Mouse (Mus musculus) gastrocnemius, postnatal 14 days (tissue): ENCODE measurements around the gene Zmym6. TPM values are rescaled to one million over a fixed set of nuclear protein-coding genes. Genes with fewer than 3 reads are reported as not detected.
A peak's percentile ranks its signal among the peaks of the same experiment; 100 is the strongest.

ENCODE experiments used
- DNase-seq: peaks from one replicate; pipeline ENCODE4 v3.0.0; 2021; ENCODE audit warnings: mixed read lengths
- intact Hi-C: fragments of 180-260 bp; cut with DNase I; formaldehyde crosslinking; loops from one replicate; pipeline ENCODE4 v1.15.1; 2025; ENCODE audit warnings: low total_unique reads
- total RNA-seq, 2 experiments: library from RNA; stranded (reverse); gene quantifications; 2 replicates each; pipeline ENCODE4 v1.2.3; 2021

Gene Zmym6
- total RNA-seq, 2 experiments from 2014 or later = 3.5 to 3.9 TPM

- intact Hi-C loops = no loop called here
Observed at GRCm38 (mm10) chr4:127172119-127172518, 94.9 kb downstream of the Zmym6 start.

GRCm38 (mm10) chr4:127172614-127173013 is 95.4 kb downstream of the Zmym6 start:
- no peak for DNase-seq
- intact Hi-C loops = no loop called here

More at GRCm38 (mm10) chr4:127172119-127172518, 94.9 kb downstream of the Zmym6 start:
- no peak for DNase-seq

GRCm38 (mm10) chr4:127173461-127173860 is 96.3 kb downstream of the Zmym6 start:
- intact Hi-C loops = no loop called here
- peak; percentile 64 for DNase-seq

Other genes starting within 250 kb of the Zmym6 start
- 10 to 100 TPM; 15.5 to 18.7 TPM for gene Zmym4, start 109.2 kb upstream of the Zmym6 start, total RNA-seq
- gene Sfpq, start 56.1 kb upstream of the Zmym6 start, total RNA-seq = 10 to 100 TPM; 66.4 to 70.0 TPM
- 1 to 10 TPM; 3.4 to 4.5 TPM for gene Zmym1, start 16.2 kb upstream of the Zmym6 start, total RNA-seq
- 1 to 10 TPM in 1 of 2 experiments, under 1 TPM in 1; 0.94 to 1.1 TPM for gene Tmem35b, start 46.3 kb downstream of the Zmym6 start, total RNA-seq
- under 1 TPM; 0.18 to 0.27 TPM for gene Dlgap3, start 91.8 kb downstream of the Zmym6 start, total RNA-seq
- 10 to 100 TPM; 28.9 to 29.1 TPM for gene Smim12, start 166.4 kb downstream of the Zmym6 start, total RNA-seq
- 10 to 100 TPM; 13.2 to 14.8 TPM for gene Gja4, start 236.7 kb downstream of the Zmym6 start, total RNA-seq